Mouse (Mus musculus): ENCODE measurements around the gene Ifi27l2a. TPM values are rescaled to one million over a fixed set of nuclear protein-coding genes. Genes with fewer than 3 reads are reported as not detected.
"Not testable (repeated sequence)": the region's sequence is repeated elsewhere in the genome, so short reads cannot be mapped to it uniquely, and the experiment has no call there.

Gene Ifi27l2a
- polyA plus RNA-seq, 1 experiment from 2014 or later = 12.8 TPM

- no peak overlapping the region for H3K27ac ChIP-seq (replicated peaks; ENCODE audit: low read depth, low read length)
- H3K9me3 ChIP-seq (ENCODE audit: control insufficient read depth, low read length) = no peaks in the 10 kb centered on the region
- H3K9ac ChIP-seq (replicated peaks; ENCODE audit: low read length) = no peak overlapping the region
- H3K27me3 ChIP-seq (ENCODE audit: control insufficient read depth, insufficient read depth, low read length) = no peaks in the 10 kb centered on the region
- H3K4me3 ChIP-seq (replicated peaks; ENCODE audit: low read depth, low read length) = no peak overlapping the region
- WGBS = 82% methylated on average over 7 of the region's 7 CpGs
- H3K4me2 ChIP-seq (ENCODE audit: low read length) = no peak overlapping the region
- ATAC-seq (ENCODE audit: low FRiP score, low TSS enrichment) (no peak), DNase-seq (no peak)
- no peaks in the 10 kb centered on the region for H3K4me1 ChIP-seq (ENCODE audit: control insufficient read depth, insufficient read depth, low read length)
- H3K36me3 ChIP-seq (ENCODE audit: control insufficient read depth, insufficient read depth, low read length) = no peaks in the 10 kb centered on the region
These were observed 34.1 kb upstream of the Ifi27l2a start for GRCm38 (mm10) chr12:103477461-103478015.

GRCm38 (mm10) chr12:103476779-103477389 is 33.4 kb upstream of the Ifi27l2a start:
- Histone ChIP-seq H3K4me1 (ENCODE audit: control insufficient read depth, insufficient read depth, low read length) (no peaks in the 10 kb centered on the region), H3K9me3 (ENCODE audit: control insufficient read depth, low read length) (no peaks in the 10 kb centered on the region), H3K9ac (replicated peaks; ENCODE audit: low read length) (no peak overlapping the region), H3K27ac (replicated peaks; ENCODE audit: low read depth, low read length) (no peak overlapping the region), H3K36me3 (ENCODE audit: control insufficient read depth, insufficient read depth, low read length) (no peaks in the 10 kb centered on the region), H3K27me3 (ENCODE audit: control insufficient read depth, insufficient read depth, low read length) (no peaks in the 10 kb centered on the region), H3K4me2 (ENCODE audit: low read length) (no peak overlapping the region), H3K4me3 (replicated peaks; ENCODE audit: low read depth, low read length) (no peak overlapping the region)
- ATAC-seq (ENCODE audit: low FRiP score, low TSS enrichment) (no peak), DNase-seq (no peak)
- WGBS = 82% methylated on average over 1 of the region's 1 CpGs

GRCm38 (mm10) chr12:103474481-103474880 is 31.0 kb upstream of the Ifi27l2a start:
- no peak overlapping the region for H3K9ac ChIP-seq (replicated peaks; ENCODE audit: low read length)
- H3K36me3 ChIP-seq (ENCODE audit: control insufficient read depth, insufficient read depth, low read length) = no peaks in the 10 kb centered on the region
- no peak overlapping the region for H3K4me3 ChIP-seq (replicated peaks; ENCODE audit: low read depth, low read length)
- H3K4me1 ChIP-seq (ENCODE audit: control insufficient read depth, insufficient read depth, low read length) = no peaks in the 10 kb centered on the region
- ATAC-seq (ENCODE audit: low FRiP score, low TSS enrichment) (no peak), DNase-seq (no peak)
- WGBS = 57% methylated on average over 2 of the region's 2 CpGs
- H3K4me2 ChIP-seq (ENCODE audit: low read length) = no peak overlapping the region
- no peak overlapping the region for H3K27ac ChIP-seq (replicated peaks; ENCODE audit: low read depth, low read length)
- H3K9me3 ChIP-seq (ENCODE audit: control insufficient read depth, low read length) = no peaks in the 10 kb centered on the region
- no peaks in the 10 kb centered on the region for H3K27me3 ChIP-seq (ENCODE audit: control insufficient read depth, insufficient read depth, low read length)

DNA sequence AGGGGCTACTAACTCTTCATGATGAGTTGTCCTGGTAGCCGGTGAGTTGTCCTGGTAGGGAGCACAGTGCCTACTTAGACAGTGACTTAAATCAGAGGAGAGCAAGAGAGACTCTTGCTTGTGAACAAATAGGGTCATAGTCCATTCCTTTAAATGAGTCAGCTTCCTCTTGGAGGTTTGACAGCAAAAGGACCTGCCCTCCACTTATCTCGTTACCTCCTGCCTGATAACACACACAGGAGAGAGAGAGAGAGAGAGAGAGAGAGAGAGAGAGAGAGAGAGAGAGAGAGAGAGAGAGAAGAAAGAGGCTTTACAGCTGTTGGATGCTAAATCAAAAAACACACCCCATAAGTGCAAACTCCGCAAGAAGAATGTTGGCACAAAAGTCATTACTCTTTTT is 13.7 kb upstream of the Ifi27l2a start, which contains the start of gene Ifi27l2b:
Ifi27l2b (minus strand) TSS at position 84 of the 400 bp plus-strand sequence.
- no peaks in the 10 kb centered on the region for H3K4me1 ChIP-seq (ENCODE audit: control insufficient read depth, insufficient read depth, low read length)
- H3K27me3 ChIP-seq (ENCODE audit: control insufficient read depth, insufficient read depth, low read length) = no peaks in the 10 kb centered on the region
- no peak within 1 kb of the TSS for H3K9ac ChIP-seq (replicated peaks; ENCODE audit: low read length)
- H3K4me3 ChIP-seq (replicated peaks; ENCODE audit: low read depth, low read length) = no peak within 1 kb of the TSS
- ATAC-seq (ENCODE audit: low FRiP score, low TSS enrichment) (no peak), DNase-seq (no peak)
- H3K27ac ChIP-seq (replicated peaks; ENCODE audit: low read depth, low read length) = no peak within 1 kb of the TSS
- no peak within 1 kb of the TSS for H3K4me2 ChIP-seq (ENCODE audit: low read length)
- WGBS = 79% methylated on average over 3 of the region's 3 CpGs
- no peaks in the 10 kb centered on the region for H3K9me3 ChIP-seq (ENCODE audit: control insufficient read depth, low read length)
- H3K36me3 ChIP-seq (ENCODE audit: control insufficient read depth, insufficient read depth, low read length) = no peaks in the 10 kb centered on the region

DNA sequence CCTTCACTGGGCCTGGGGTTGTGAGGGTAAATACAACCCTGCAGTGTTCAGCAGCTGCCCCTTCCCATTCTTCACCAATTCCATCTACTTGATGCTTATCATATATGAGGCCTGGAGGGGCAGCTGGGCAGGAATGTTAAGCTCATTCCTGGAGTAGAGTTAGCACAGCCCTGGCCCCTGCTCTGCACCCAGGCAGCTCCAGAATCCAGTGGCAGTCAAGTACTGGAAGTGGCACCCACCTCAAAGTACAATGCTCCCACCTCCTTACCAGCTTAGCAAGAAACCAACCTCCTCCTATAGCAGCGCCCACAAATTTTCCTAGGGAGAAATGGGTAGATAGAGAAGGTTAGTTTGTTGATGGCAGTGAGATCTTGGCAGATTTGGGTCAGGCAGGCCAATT is 13.2 kb upstream of the Ifi27l2a start:
- not testable (repeated sequence) for H3K4me3 ChIP-seq (replicated peaks; ENCODE audit: low read depth, low read length); ATAC-seq (ENCODE audit: low FRiP score, low TSS enrichment); DNase-seq; H3K9me3 ChIP-seq (ENCODE audit: control insufficient read depth, low read length); H3K9ac ChIP-seq (replicated peaks; ENCODE audit: low read length); H3K27me3 ChIP-seq (ENCODE audit: control insufficient read depth, insufficient read depth, low read length); H3K36me3 ChIP-seq (ENCODE audit: control insufficient read depth, insufficient read depth, low read length); H3K4me1 ChIP-seq (ENCODE audit: control insufficient read depth, insufficient read depth, low read length); H3K4me2 ChIP-seq (ENCODE audit: low read length); H3K27ac ChIP-seq (replicated peaks; ENCODE audit: low read depth, low read length)
- no CpG with 5 or more reads among the region's 1 CpGs for WGBS

DNA sequence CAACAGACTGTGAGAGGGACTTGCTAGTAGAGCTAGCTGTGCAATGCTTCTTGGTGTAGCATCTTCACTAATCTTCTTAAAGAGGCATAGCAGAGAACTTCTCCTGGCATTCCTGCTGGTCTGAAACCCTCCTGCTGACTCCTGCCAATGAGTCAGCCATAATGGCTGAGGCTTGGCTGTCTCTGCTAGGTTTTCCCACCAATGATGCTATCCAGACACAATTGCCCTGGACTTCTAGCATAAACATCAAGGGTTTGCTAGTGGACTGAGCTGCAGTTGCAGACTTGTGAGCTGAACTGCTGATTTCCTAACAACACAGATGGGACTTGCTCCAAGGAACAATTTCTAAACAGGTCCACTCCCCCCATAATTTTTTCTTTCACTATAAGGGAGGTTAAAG is 9.9 kb upstream of the Ifi27l2a start:
- no peak overlapping the region for H3K4me2 ChIP-seq (ENCODE audit: low read length)
- H3K27me3 ChIP-seq (ENCODE audit: control insufficient read depth, insufficient read depth, low read length) = no peaks in the 10 kb centered on the region
- H3K4me3 ChIP-seq (replicated peaks; ENCODE audit: low read depth, low read length) = no peak overlapping the region
- no peak for DNase-seq
- H3K9me3 ChIP-seq (ENCODE audit: control insufficient read depth, low read length) = no peaks in the 10 kb centered on the region
- no peak overlapping the region for H3K27ac ChIP-seq (replicated peaks; ENCODE audit: low read depth, low read length)
- no peaks in the 10 kb centered on the region for H3K4me1 ChIP-seq (ENCODE audit: control insufficient read depth, insufficient read depth, low read length)
- no peak overlapping the region for H3K9ac ChIP-seq (replicated peaks; ENCODE audit: low read length)
- ATAC-seq (ENCODE audit: low FRiP score, low TSS enrichment) = no peak
- no peaks in the 10 kb centered on the region for H3K36me3 ChIP-seq (ENCODE audit: control insufficient read depth, insufficient read depth, low read length)

- Histone ChIP-seq H3K4me1 (ENCODE audit: control insufficient read depth, insufficient read depth, low read length) (no peaks in the 10 kb centered on the region), H3K9ac (replicated peaks; ENCODE audit: low read length) (no peak overlapping the region), H3K9me3 (ENCODE audit: control insufficient read depth, low read length) (no peaks in the 10 kb centered on the region), H3K36me3 (ENCODE audit: control insufficient read depth, insufficient read depth, low read length) (no peaks in the 10 kb centered on the region), H3K4me2 (ENCODE audit: low read length) (no peak overlapping the region), H3K27me3 (ENCODE audit: control insufficient read depth, insufficient read depth, low read length) (no peaks in the 10 kb centered on the region), H3K27ac (replicated peaks; ENCODE audit: low read depth, low read length) (no peak overlapping the region), H3K4me3 (replicated peaks; ENCODE audit: low read depth, low read length) (no peak overlapping the region)
- DNase-seq (no peak), ATAC-seq (ENCODE audit: low FRiP score, low TSS enrichment) (no peak)
- whole genome bisulfite sequencing = 68% methylated on average over 3 of the region's 3 CpGs
These were observed 1.6 kb upstream of the Ifi27l2a start for GRCm38 (mm10) chr12:103445060-103445459.

DNA sequence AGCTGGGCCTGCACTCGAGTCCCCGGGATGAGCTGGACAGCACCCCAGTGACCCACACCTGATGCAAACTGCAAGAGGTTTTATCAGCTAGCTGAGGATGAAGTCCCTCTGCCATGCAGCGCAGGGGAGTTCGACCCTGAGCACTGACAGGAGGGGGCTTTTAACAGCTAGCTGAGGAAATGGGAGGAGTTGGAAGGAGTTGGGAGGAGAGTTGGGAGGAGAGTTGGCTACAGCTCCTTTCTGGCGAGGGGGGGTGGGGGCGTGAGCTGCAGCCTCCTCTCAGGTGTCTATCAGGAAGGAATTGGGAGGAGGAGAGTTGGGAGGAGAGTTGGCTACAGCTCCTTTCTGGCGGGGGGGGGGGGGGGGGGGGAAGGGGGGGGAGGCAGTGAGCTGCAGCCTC is 781 bp upstream of the Ifi27l2a start:
- not testable (repeated sequence) for H3K27me3 ChIP-seq (ENCODE audit: control insufficient read depth, insufficient read depth, low read length); H3K27ac ChIP-seq (replicated peaks; ENCODE audit: low read depth, low read length); H3K4me1 ChIP-seq (ENCODE audit: control insufficient read depth, insufficient read depth, low read length)

GRCm38 (mm10) chr12:103437601-103438000 is 5.9 kb downstream of the Ifi27l2a start:
- Histone ChIP-seq H3K27ac (replicated peaks; ENCODE audit: low read depth, low read length) (no peak overlapping the region), H3K9me3 (ENCODE audit: control insufficient read depth, low read length) (no peaks in the 10 kb centered on the region), H3K4me2 (ENCODE audit: low read length) (no peak overlapping the region), H3K27me3 (ENCODE audit: control insufficient read depth, insufficient read depth, low read length) (no peaks in the 10 kb centered on the region), H3K4me1 (ENCODE audit: control insufficient read depth, insufficient read depth, low read length) (no peaks in the 10 kb centered on the region), H3K9ac (replicated peaks; ENCODE audit: low read length) (no peak overlapping the region), H3K36me3 (ENCODE audit: control insufficient read depth, insufficient read depth, low read length) (no peaks in the 10 kb centered on the region), H3K4me3 (replicated peaks; ENCODE audit: low read depth, low read length) (no peak overlapping the region)
- DNase-seq (no peak), ATAC-seq (ENCODE audit: low FRiP score, low TSS enrichment) (no peak)
- 96% methylated on average over 1 of the region's 1 CpGs for WGBS

More for the DNA sequence above, 781 bp upstream of the Ifi27l2a start:
- not testable (repeated sequence) for DNase-seq; H3K36me3 ChIP-seq (ENCODE audit: control insufficient read depth, insufficient read depth, low read length); ATAC-seq (ENCODE audit: low FRiP score, low TSS enrichment); H3K4me3 ChIP-seq (replicated peaks; ENCODE audit: low read depth, low read length); H3K9me3 ChIP-seq (ENCODE audit: control insufficient read depth, low read length); H3K9ac ChIP-seq (replicated peaks; ENCODE audit: low read length); H3K4me2 ChIP-seq (ENCODE audit: low read length)
- 45% methylated on average over 6 of the region's 7 CpGs for WGBS
